Mouse (Mus musculus) forebrain, embryonic 10.5 days (tissue): ENCODE measurements at regions not wholly inside any gene's neighbourhood (a gene's known extent, or its start where the extent isn't known, plus 50 kb on each side); places are given as distances from the start of the nearest gene placed in this dataset. TPM values are rescaled to one million over a fixed set of nuclear protein-coding genes. Genes with fewer than 3 reads are reported as not detected.

ENCODE experiments used
- DNase-seq: peaks from one replicate; pipeline ENCODE4 v3.0.0-alpha.2; 2017; ENCODE audit warnings: low spot score; ENCODE audit errors: extremely low spot score
- H3K27ac ChIP-seq: fragments of 300-500 bp; sonication (generic); 2 replicates; pipeline ENCODE4 v1.5.1; 2016; ENCODE audit warnings: mild to moderate bottlenecking
- H3K27me3 ChIP-seq: fragments of 300-500 bp; sonication (generic); 2 replicates; pipeline ENCODE4 v1.6.1; 2016; ENCODE audit warnings: mild to moderate bottlenecking; ENCODE audit not compliant: poor library complexity, severe bottlenecking
- H3K36me3 ChIP-seq: fragments of 300-500 bp; sonication (generic); replicated peaks from 2 replicates; pipeline ENCODE4 v1.6.1; 2016; ENCODE audit warnings: mild to moderate bottlenecking, moderate library complexity
- H3K4me1 ChIP-seq: fragments of 300-500 bp; sonication (generic); 2 replicates; pipeline ENCODE4 v1.6.1; 2016
- H3K4me3 ChIP-seq: fragments of 300-500 bp; sonication (generic); 2 replicates; pipeline ENCODE4 v1.5.1; 2016; ENCODE audit warnings: mild to moderate bottlenecking, moderate library complexity
- H3K9me3 ChIP-seq: fragments of 300-500 bp; sonication (generic); 2 replicates; pipeline ENCODE4 v1.6.1; 2016; ENCODE audit warnings: mild to moderate bottlenecking, moderate library complexity
- WGBS: fragments of 180-500 bp; shearing (Covaris S2); methylation state at CpG from one replicate; pipeline ENCODE4 v1.1.7; 2016; 5-methylcytosine and 5-hydroxymethylcytosine counted together
- microRNA-seq: library from miRNA; unstranded; fragments of <30 nt; microRNA quantifications from one replicate; pipeline ENCODE4, GENCODE M21; 2017

- Histone ChIP-seq H3K4me3 (no peak overlapping the region), H3K27me3 (no peaks in the 10 kb centered on the region), H3K9me3 (no peaks in the 10 kb centered on the region), H3K27ac (no peak overlapping the region), H3K36me3 (no peaks in the 10 kb centered on the region), H3K4me1 (no peaks in the 10 kb centered on the region)
- no peak for DNase-seq
- WGBS = 88% methylated on average over 3 of the region's 3 CpGs
These were observed 58.8 kb upstream of the Tnp1 start for GRCm38 (mm10) chr1:73074525-73074924.

- H3K27me3 ChIP-seq = no peaks in the 10 kb centered on the region
- H3K4me3 ChIP-seq = no peak overlapping the region
- H3K36me3 ChIP-seq = no peaks in the 10 kb centered on the region
- no peak overlapping the region for H3K27ac ChIP-seq
- H3K9me3 ChIP-seq = no peaks in the 10 kb centered on the region
- DNase-seq = no peak
- 77% methylated on average over 5 of the region's 5 CpGs for WGBS
- H3K4me1 ChIP-seq = no peaks in the 10 kb centered on the region
These were observed 56.7 kb upstream of the Tnp1 start for GRCm38 (mm10) chr1:73072237-73072904.

GRCm38 (mm10) chr1:73070126-73070525, 54.4 kb upstream of the Tnp1 start:
- H3K4me1 ChIP-seq = no peaks in the 10 kb centered on the region
- no peak overlapping the region for H3K4me3 ChIP-seq
- H3K36me3 ChIP-seq = no peaks in the 10 kb centered on the region
- H3K27ac ChIP-seq = no peak overlapping the region
- 49% methylated on average over 2 of the region's 2 CpGs for WGBS
- no peaks in the 10 kb centered on the region for H3K27me3 ChIP-seq
- no peak for DNase-seq
- H3K9me3 ChIP-seq = no peaks in the 10 kb centered on the region

Small RNAs in the stretch of these regions (microRNA-seq; reads per million reads assigned to microRNA genes)
- not detected for gene Mir6351
